Mouse (Mus musculus) intestine, postnatal 0 days (tissue): ENCODE data around the gene Chst11. TPM values are rescaled to one million over a fixed set of nuclear protein-coding genes. Genes with fewer than 3 reads are reported as not detected.
A peak's percentile ranks its signal among the peaks of the same experiment; 100 is the strongest.

Source experiments
- ATAC-seq: fragments of 200-750 bp; cut with Nextera tagmentation; 2 replicates; pipeline ENCODE4 v1.8.0; 2017; ENCODE audit warnings: mild to moderate bottlenecking, moderate TSS enrichment, moderate library complexity
- H3K27ac ChIP-seq: fragments of 300-500 bp; sonication (generic); 2 replicates; pipeline ENCODE4 v1.5.1; 2014; ENCODE audit warnings: mild to moderate bottlenecking, low read depth, low read length, moderate library complexity
- H3K27me3 ChIP-seq: fragments of 300-500 bp; sonication (generic); replicated peaks from 2 replicates; pipeline ENCODE4 v1.6.1; 2014; ENCODE audit warnings: low read length, mixed read lengths; ENCODE audit not compliant: control insufficient read depth, insufficient read depth
- H3K36me3 ChIP-seq: fragments of 300-500 bp; sonication (generic); 2 replicates; pipeline ENCODE4 v1.6.1; 2014; ENCODE audit warnings: mild to moderate bottlenecking, moderate library complexity; ENCODE audit not compliant: control insufficient read depth, insufficient read depth
- H3K4me1 ChIP-seq: fragments of 300-500 bp; sonication (generic); replicated peaks from 2 replicates; pipeline ENCODE4 v1.6.1; 2014; ENCODE audit warnings: antibody characterized with exemption, low read length, mixed read lengths; ENCODE audit not compliant: control insufficient read depth, insufficient read depth
- H3K4me2 ChIP-seq: fragments of 300-500 bp; sonication (generic); replicated peaks from 2 replicates; pipeline ENCODE4 v1.6.1; 2014; ENCODE audit warnings: low read depth, mild to moderate bottlenecking, moderate library complexity
- H3K4me3 ChIP-seq: fragments of 300-500 bp; sonication (generic); 2 replicates; pipeline ENCODE4 v1.5.1; 2014; ENCODE audit warnings: low read depth, low read length
- H3K9ac ChIP-seq: fragments of 300-500 bp; sonication (generic); 2 replicates; pipeline ENCODE4 v1.6.1; 2014; ENCODE audit warnings: mild to moderate bottlenecking, low read depth, low read length
- H3K9me3 ChIP-seq: fragments of 300-500 bp; sonication (generic); 2 replicates; pipeline ENCODE4 v1.6.1; 2016; ENCODE audit warnings: mixed run types; ENCODE audit not compliant: control insufficient read depth
- CTCF ChIP-seq: sonication (generic); IDR thresholded peaks from 2 replicates; pipeline ENCODE4 v1.5.1; 2016; ENCODE audit warnings: low read depth, mild to moderate bottlenecking, control low read depth, antibody characterized with exemption, moderate library complexity
- WGBS: fragments of 180-500 bp; shearing (Covaris S2); extraction: QIAGEN DNeasy Blood & Tissue Kit; methylation state at CpG from one replicate; pipeline ENCODE4 v1.1.7; 2014; 5-methylcytosine and 5-hydroxymethylcytosine counted together
- polyA plus RNA-seq: library from polyadenylated mRNA; unstranded; fragments of >200 nt; fragmentation: Nextera tagmentation; extraction: Ambion mirVana; gene quantifications from 2 replicates; pipeline ENCODE4 v1.2.1, GENCODE M21; 2015

Chst11 gene
- polyA plus RNA-seq, 1 experiment from 2014 or later, result 0.50 TPM

- no peak for TF ChIP-seq CTCF
- no peaks in the 10 kb centered on the region for H3K4me1 ChIP-seq
- no peaks in the 10 kb centered on the region for H3K9me3 ChIP-seq
- WGBS, result 81% methylated on average over 15 of the region's 15 CpGs
- no peak for ATAC-seq
- H3K27me3 ChIP-seq, result no peaks in the 10 kb centered on the region
- no peak overlapping the region for H3K9ac ChIP-seq
- no peaks in the 10 kb centered on the region for H3K36me3 ChIP-seq
- no peak overlapping the region for H3K27ac ChIP-seq
- no peak overlapping the region for H3K4me2 ChIP-seq
- no peak overlapping the region for H3K4me3 ChIP-seq
These were observed 196.7 kb downstream of the Chst11 start for GRCm38 (mm10) chr10:83181831-83182572.

- Histone ChIP-seq H3K4me3 (no peak overlapping the region), H3K27me3 (no peaks in the 10 kb centered on the region), H3K9me3 (no peaks in the 10 kb centered on the region), H3K4me2 (no peak overlapping the region), H3K36me3 (no peaks in the 10 kb centered on the region), H3K4me1 (no peaks in the 10 kb centered on the region), H3K27ac (no peak overlapping the region), H3K9ac (no peak overlapping the region)
- WGBS, result 39% methylated on average over 8 of the region's 8 CpGs
- ATAC-seq, result no peak
- TF ChIP-seq CTCF, result peak; percentile 86
These were observed 197.3 kb downstream of the Chst11 start for GRCm38 (mm10) chr10:83182573-83182960.

DNA sequence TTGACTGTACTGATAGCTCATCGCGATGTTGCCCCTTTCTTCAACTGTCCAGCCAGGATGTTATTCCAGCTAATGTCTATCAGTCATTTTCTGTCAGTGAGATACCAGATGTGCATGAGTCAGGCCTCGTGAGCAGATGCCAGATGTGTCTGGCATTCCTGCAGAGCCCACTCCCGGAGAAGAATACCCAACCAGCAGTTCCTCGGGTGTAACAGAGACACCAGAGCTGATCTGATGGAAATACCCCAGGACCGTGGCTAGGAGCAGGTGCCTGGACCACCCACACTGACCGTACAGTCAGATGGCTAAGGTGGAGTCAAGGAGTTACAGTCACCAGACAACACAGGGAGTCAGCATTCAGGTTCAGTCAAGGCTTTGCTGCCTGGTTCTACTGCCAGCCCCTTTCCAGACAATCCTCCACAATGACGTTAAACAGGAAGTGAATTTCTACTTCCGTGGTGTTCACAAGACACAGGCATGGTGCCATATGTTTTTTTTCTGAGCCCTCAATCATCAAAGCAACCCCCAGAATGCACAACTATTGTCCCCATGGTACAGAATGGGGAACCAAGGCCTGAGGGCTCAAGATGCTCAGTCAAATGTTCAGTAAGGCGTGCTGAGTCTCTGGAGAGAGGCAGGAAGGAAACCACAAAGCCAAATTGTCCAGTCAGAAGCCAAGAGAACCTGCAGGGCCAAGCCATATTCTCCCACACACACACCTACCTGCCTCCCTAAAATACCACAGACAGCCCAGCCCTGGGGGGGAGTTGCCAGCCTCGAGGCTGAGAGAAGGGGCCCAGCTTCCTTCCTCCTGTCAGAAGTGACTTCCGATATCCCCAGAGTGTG is 198.6 kb downstream of the Chst11 start:
- Histone ChIP-seq H3K27me3 (no peaks in the 10 kb centered on the region), H3K4me1 (no peaks in the 10 kb centered on the region), H3K4me3 (no peak overlapping the region), H3K27ac (no peak overlapping the region), H3K36me3 (no peaks in the 10 kb centered on the region), H3K9me3 (no peaks in the 10 kb centered on the region), H3K4me2 (no peak overlapping the region), H3K9ac (no peak overlapping the region)
- WGBS, result 58% methylated on average over 12 of the region's 12 CpGs
- ATAC-seq, result no peak
- no peak for TF ChIP-seq CTCF

- Histone ChIP-seq H3K4me3 (no peak overlapping the region), H3K4me1 (no peaks in the 10 kb centered on the region), H3K27ac (no peak overlapping the region), H3K9ac (no peak overlapping the region), H3K4me2 (no peak overlapping the region), H3K36me3 (no peaks in the 10 kb centered on the region), H3K9me3 (no peaks in the 10 kb centered on the region), H3K27me3 (no peaks in the 10 kb centered on the region)
- 62% methylated on average over 7 of the region's 7 CpGs for WGBS
- no peak for TF ChIP-seq CTCF
- no peak for ATAC-seq
These were observed 199.3 kb downstream of the Chst11 start for GRCm38 (mm10) chr10:83184480-83185069.

DNA sequence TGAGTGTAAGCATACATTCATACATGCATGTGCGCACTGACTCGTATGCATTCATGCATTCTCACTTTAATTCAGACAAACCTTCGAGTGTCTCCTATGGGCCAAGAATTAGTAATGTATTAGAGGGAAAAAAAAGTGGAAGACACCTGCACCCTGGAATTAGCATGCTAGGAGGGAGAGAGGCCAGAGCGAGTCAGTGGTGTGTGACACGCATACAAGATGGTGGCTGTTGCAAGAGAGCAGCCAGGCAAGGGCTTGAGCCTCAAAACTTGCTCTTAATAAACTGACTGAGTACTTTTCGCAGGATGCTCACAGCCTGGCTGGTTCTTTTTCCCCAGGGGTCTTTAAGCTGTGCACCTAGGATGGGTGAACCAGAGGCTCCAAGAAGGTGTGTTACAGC is 199.8 kb downstream of the Chst11 start:
- H3K27ac ChIP-seq, result no peak overlapping the region

DNA sequence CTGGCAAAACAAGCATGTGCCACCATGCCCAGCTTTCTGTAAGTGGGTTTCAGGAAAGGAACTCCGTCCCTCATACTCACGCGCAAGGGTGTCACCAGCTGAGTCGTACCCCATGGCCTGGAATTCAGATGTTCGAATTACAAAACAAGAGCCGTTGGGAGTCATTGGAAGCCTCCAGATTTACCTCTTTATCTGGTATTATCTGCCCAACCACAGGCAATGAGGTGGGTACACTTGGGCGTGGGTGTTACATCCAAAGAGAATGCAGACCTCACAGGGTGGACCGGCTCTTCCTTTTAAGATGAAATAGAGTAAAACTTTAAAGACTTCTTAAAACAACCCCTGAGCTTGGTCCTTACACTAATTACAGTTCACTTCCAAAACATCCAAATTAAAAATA is 200.9 kb downstream of the Chst11 start:
- no peak overlapping the region for H3K27ac ChIP-seq
- no peak for ATAC-seq
- H3K9me3 ChIP-seq, result no peaks in the 10 kb centered on the region
- H3K4me1 ChIP-seq, result no peaks in the 10 kb centered on the region
- H3K9ac ChIP-seq, result no peak overlapping the region
- TF ChIP-seq CTCF, result no peak
- H3K27me3 ChIP-seq, result no peaks in the 10 kb centered on the region
- 0 out of 2 replicates have a peak, but pooled peaks cover 2% of the 10 kb centered on the region for H3K36me3 ChIP-seq
- no peak overlapping the region for H3K4me3 ChIP-seq
- no peak overlapping the region for H3K4me2 ChIP-seq
- WGBS, result 91% methylated on average over 8 of the region's 8 CpGs

More for the DNA sequence above, 199.8 kb downstream of the Chst11 start:
- Histone ChIP-seq H3K4me1 (no peaks in the 10 kb centered on the region), H3K4me3 (no peak overlapping the region), H3K9me3 (no peaks in the 10 kb centered on the region), H3K36me3 (no peaks in the 10 kb centered on the region), H3K9ac (no peak overlapping the region), H3K4me2 (no peak overlapping the region), H3K27me3 (no peaks in the 10 kb centered on the region)
- ATAC-seq, result no peak
- WGBS, result 95% methylated on average over 6 of the region's 6 CpGs
- TF ChIP-seq CTCF, result no peak
